Mouse (Mus musculus) yolk sac, embryonic 10.5 days (tissue): ENCODE measurements around the gene Olfr689.
"Not testable (repeated sequence)": the region's sequence is repeated elsewhere in the genome, so short reads cannot be mapped to it uniquely, and the experiment has no call there.

ENCODE experiments used
- DNase-seq: peaks from one replicate; pipeline ENCODE4 v3.0.0-alpha.2; 2017; ENCODE audit warnings: low spot score

Olfr689 gene

GRCm38 (mm10) chr7:105310865-105311264, at the start of gene Olfr689:
Olfr689 (plus strand) TSS chr7:105311165.
- DNase-seq = no peak

GRCm38 (mm10) chr7:105272426-105272825, 38.5 kb upstream of the Olfr689 start:
- no peak for DNase-seq

- no peak for DNase-seq
Measured at GRCm38 (mm10) chr7:105287795-105288194, 23.2 kb upstream of the Olfr689 start, which contains the start of gene Olfr688. Olfr688 (plus strand) TSS chr7:105288095.

DNA sequence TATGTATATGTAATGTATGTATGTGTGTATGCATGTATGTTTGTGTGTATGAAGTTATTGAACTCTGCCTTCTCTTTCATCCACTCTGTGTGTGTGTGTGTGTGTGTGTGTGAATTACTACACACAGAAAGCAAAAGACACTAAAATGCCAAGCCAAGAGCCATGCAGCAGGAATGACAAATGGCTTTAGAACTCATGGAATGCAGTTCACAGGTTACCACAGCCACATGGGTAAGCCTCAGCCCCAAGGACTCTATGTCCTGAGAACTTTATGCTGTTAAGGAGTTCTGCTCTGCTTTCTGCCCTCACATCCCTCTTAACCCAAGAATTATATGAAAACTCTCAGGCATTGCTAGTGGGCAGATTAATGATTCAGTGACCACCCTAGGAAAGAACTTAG, 20.9 kb upstream of the Olfr689 start:
- DNase-seq = no peak

GRCm38 (mm10) chr7:105325302-105325701, 14.3 kb downstream of the Olfr689 start:
- no peak for DNase-seq

- no peak for DNase-seq
Measured at GRCm38 (mm10) chr7:105334004-105334403, 23.0 kb downstream of the Olfr689 start, which contains the start of gene Olfr690. Olfr690 (minus strand) TSS chr7:105334104.

DNA sequence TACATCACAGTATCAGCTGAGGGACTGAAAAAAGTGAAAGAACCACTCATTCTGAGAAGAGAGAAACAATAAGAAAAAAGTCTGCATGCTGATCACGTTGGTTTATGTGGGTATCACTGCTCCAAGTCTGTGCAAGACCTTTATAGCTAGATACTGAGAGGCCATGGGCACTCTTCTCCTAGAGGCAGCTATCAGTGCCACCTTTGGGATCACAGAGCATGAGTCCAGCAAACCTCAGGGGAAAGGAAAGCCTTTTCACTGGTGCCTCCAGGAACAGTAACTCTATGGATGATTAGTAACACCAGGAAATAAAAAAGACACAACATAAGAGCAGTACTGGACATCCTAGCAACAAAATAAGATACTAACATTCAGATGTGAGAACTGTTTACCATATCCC, 31.2 kb downstream of the Olfr689 start, which contains the start of gene Olfr691:
Olfr691 (minus strand) TSS at position 101 of the 400 bp plus-strand sequence.
- no peak for DNase-seq

GRCm38 (mm10) chr7:105342752-105343151, 31.8 kb downstream of the Olfr689 start:
- no peak for DNase-seq

DNA sequence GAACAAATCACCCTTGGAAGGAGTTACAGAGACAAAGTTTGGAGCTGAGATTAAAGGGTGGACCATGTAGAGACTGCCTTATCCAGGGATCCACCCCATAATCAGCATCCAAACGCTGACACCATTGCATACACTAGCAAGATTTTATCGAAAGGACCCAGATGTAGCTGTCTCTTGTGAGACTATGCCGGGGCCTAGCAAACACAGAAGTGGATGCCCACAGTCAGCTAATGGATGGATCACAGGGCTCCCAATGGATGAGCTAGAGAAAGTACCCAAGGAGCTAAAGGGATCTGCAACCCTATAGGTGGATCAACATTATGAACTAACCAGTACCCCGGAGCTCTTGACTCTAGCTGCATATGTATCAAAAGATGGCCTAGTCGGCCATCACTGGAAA, 45.1 kb downstream of the Olfr689 start:
- DNase-seq = not testable (repeated sequence)

- not testable (repeated sequence) for DNase-seq
Measured at GRCm38 (mm10) chr7:105356487-105356886, 45.5 kb downstream of the Olfr689 start.

- no peak for DNase-seq
Measured at GRCm38 (mm10) chr7:105361713-105362112, 50.7 kb downstream of the Olfr689 start.

GRCm38 (mm10) chr7:105367268-105367667, 56.3 kb downstream of the Olfr689 start:
- DNase-seq = no peak

DNA sequence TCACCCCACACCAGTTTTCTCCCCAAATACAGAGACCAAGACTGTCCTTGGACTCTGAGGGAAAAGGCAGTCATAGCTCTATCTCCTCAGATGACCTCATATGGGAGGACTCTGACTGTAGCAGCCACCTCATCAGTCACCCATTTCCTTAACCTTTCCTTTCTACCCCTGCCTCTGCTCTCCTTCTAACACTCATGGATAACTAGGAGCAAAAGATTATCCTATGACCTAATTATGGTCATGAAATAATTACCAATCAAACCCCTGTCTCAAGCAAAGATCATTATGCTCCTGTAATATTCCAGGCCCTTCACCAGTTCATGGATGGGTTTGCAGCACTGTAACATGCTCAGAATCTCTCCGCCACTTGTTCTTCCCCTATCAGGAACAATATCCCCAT, 57.0 kb downstream of the Olfr689 start, which contains the start of gene Olfr692:
Olfr692 (plus strand) TSS at position 301 of the 400 bp plus-strand sequence.
- no peak for DNase-seq

DNA sequence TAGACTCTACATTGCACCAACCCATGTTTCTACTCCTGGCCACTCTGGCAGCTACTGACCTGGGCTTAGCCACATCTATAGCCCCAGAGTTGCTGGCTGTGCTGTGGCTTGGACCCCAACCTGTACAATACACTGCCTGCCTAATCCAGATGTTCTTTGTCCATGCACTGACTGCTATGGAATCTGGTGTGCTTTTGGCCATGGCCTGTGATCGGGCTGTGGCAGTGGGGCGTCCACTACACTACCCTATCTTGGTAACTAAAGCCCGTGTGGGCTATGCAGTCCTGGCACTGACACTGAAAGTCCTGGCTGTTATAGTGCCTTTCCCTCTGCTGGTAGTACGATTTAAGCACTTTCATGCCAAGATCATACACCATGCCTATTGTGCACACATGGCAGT, 57.6 kb downstream of the Olfr689 start:
- no peak for DNase-seq
